In genomic region chr9:59033492-59033891, GRCm38 (mm10) we compare ENCODE assay signal across 14 mouse cellular contexts. TPM values are rescaled to one million over a fixed set of nuclear protein-coding genes. Genes with fewer than 3 reads are reported as not detected.
A peak's percentile ranks its signal among the peaks of the same experiment; 100 is the strongest.
DNase-seq lines count a peak whose midpoint lies in the region; ATAC-seq lines count a peak whose summit lies in the region.
"Had no signal": no experiment of that assay in that cellular context is flagged by ENCODE, and none has a peak within 500 bp of the region (broad histone marks: within the 10 kb centered on the region; RNA-seq: fewer than 3 reads in every experiment).

No protein-coding gene starts in this region.

- H3K9ac ChIP-seq in heart, embryonic 12.5 days = no peak overlapping the region
- H3K9ac ChIP-seq in lung, embryonic 16.5 days (ENCODE audit: low read length) = no peak overlapping the region
- 0 out of 2 replicates have a peak overlapping the region, but pooled peaks have one; percentile 22 for H3K9ac ChIP-seq in hindbrain, embryonic 14.5 days
- H3K9ac ChIP-seq in neural tube, embryonic 13.5 days = no peak overlapping the region

- 47% methylated on average over 3 of the region's 3 CpGs for WGBS in heart, embryonic 12.5 days
- WGBS in lung, embryonic 16.5 days = 44% methylated on average over 3 of the region's 3 CpGs
- WGBS in hindbrain, embryonic 14.5 days = 56% methylated on average over 3 of the region's 3 CpGs
- WGBS in neural tube, embryonic 13.5 days = 51% methylated on average over 3 of the region's 3 CpGs

- peaks cover 12% of the 10 kb centered on the region for H3K4me1 ChIP-seq in heart, embryonic 12.5 days (replicated peaks)
- peaks cover 9% of the 10 kb centered on the region; the same call in 1 of the 2 replicates for H3K4me1 ChIP-seq in lung, embryonic 16.5 days (replicated peaks; ENCODE audit: control insufficient read depth, insufficient read depth, low read length)
- H3K4me1 ChIP-seq in hindbrain, embryonic 14.5 days (replicated peaks; ENCODE audit: control insufficient read depth, insufficient read depth, low read length) = peaks cover 21% of the 10 kb centered on the region
- H3K4me1 ChIP-seq in neural tube, embryonic 13.5 days (replicated peaks) = peaks cover 38% of the 10 kb centered on the region

- H3K36me3 ChIP-seq in heart, embryonic 12.5 days = 0 out of 2 replicates have a peak, but pooled peaks cover 8% of the 10 kb centered on the region
- H3K36me3 ChIP-seq in lung, embryonic 16.5 days (ENCODE audit: control insufficient read depth, insufficient read depth, low read length) = 0 out of 2 replicates have a peak, but pooled peaks cover 2% of the 10 kb centered on the region
- H3K36me3 ChIP-seq in hindbrain, embryonic 14.5 days (replicated peaks; ENCODE audit: control insufficient read depth, insufficient read depth) = no peaks in the 10 kb centered on the region
- 0 out of 2 replicates have a peak, but pooled peaks cover 4% of the 10 kb centered on the region for H3K36me3 ChIP-seq in neural tube, embryonic 13.5 days

- no peak for DNase-seq in heart, adult 18-20 months
- DNase-seq in lung, postnatal 4 days = no peak
- DNase-seq in hindbrain, embryonic 14.5 days (ENCODE audit: low spot score) = no peak
- DNase-seq in right cerebral cortex, postnatal 14 days = no peak
- no peak for DNase-seq in cerebellum, postnatal 14 days
- DNase-seq: adrenal gland, postnatal 36 days; cerebellum, adult 11-12 months; kidney, adult 11 months; thymus, adult 18-20 months had no signal

- peaks cover 5% of the 10 kb centered on the region; the same call in 1 of the 2 replicates for H3K9me3 ChIP-seq in heart, embryonic 12.5 days (replicated peaks)
- no peaks in the 10 kb centered on the region; the same call in none of the 2 replicates for H3K9me3 ChIP-seq in lung, embryonic 16.5 days (ENCODE audit: control insufficient read depth, low read length)
- H3K9me3 ChIP-seq in hindbrain, embryonic 14.5 days (ENCODE audit: control insufficient read depth, low read length) = 0 out of 2 replicates have a peak, but pooled peaks cover 3% of the 10 kb centered on the region
- peaks cover 5% of the 10 kb centered on the region; the same call in 1 of the 2 replicates for H3K9me3 ChIP-seq in neural tube, embryonic 13.5 days

- ATAC-seq in heart, embryonic 12.5 days (ENCODE audit: insufficient number of reproducible peaks, low FRiP score) = no peak
- ATAC-seq in lung, embryonic 16.5 days (ENCODE audit: low read depth) = no peak
- ATAC-seq in hindbrain, embryonic 14.5 days (ENCODE audit: low FRiP score) = no peak
- ATAC-seq in neural tube, embryonic 13.5 days (ENCODE audit: low read depth) = no peak
- ATAC-seq: Patski had no signal

- H3K27ac ChIP-seq in heart, embryonic 12.5 days (ENCODE audit: poor library complexity, severe bottlenecking) = no peak overlapping the region
- H3K27ac ChIP-seq in lung, embryonic 16.5 days (ENCODE audit: low read length) = no peak overlapping the region
- no peak overlapping the region for H3K27ac ChIP-seq in hindbrain, embryonic 14.5 days
- no peak overlapping the region for H3K27ac ChIP-seq in neural tube, embryonic 13.5 days (replicated peaks)

- no peak overlapping the region for H3K4me3 ChIP-seq in heart, embryonic 12.5 days
- H3K4me3 ChIP-seq in lung, embryonic 16.5 days (ENCODE audit: low read length) = peak overlapping the region; percentile 22; the same call in 1 of the 2 replicates
- H3K4me3 ChIP-seq in hindbrain, embryonic 14.5 days (replicated peaks; ENCODE audit: low read length) = no peak overlapping the region
- H3K4me3 ChIP-seq in neural tube, embryonic 13.5 days = peak overlapping the region; percentile 91

- no peaks in the 10 kb centered on the region for H3K27me3 ChIP-seq in heart, embryonic 12.5 days (replicated peaks)
- H3K27me3 ChIP-seq in lung, embryonic 16.5 days (ENCODE audit: control insufficient read depth, insufficient read depth, low read depth, low read length) = no peaks in the 10 kb centered on the region
- H3K27me3 ChIP-seq in hindbrain, embryonic 14.5 days (ENCODE audit: control insufficient read depth, insufficient read depth, low read length) = no peaks in the 10 kb centered on the region
- no peaks in the 10 kb centered on the region for H3K27me3 ChIP-seq in neural tube, embryonic 13.5 days
- H3K27me3 ChIP-seq: Patski had no signal

- H3K4me2 ChIP-seq in heart, embryonic 12.5 days = peak overlapping the region; percentile 53; the same call in 1 of the 2 replicates
- H3K4me2 ChIP-seq in lung, embryonic 16.5 days (ENCODE audit: low read depth, low read length) = peak overlapping the region; percentile 43
- peak overlapping the region; percentile 84 for H3K4me2 ChIP-seq in hindbrain, embryonic 14.5 days (replicated peaks)
- peak overlapping the region; percentile 76 for H3K4me2 ChIP-seq in neural tube, embryonic 13.5 days

RNA-seq across cellular contexts. Expression of gene Neo1, which starts 2.7 kb away (rescaled TPM):
- polyA plus RNA-seq in heart, embryonic 12.5 days (2016; fragmentation: Nextera tagmentation; extraction: Ambion mirVana) = 41.8 and 43.6 TPM in 2 replicates
- 10 to 100 TPM; 47.4 to 51.6 TPM for total RNA-seq in heart, adult 18-20 months (2021)
- polyA plus RNA-seq in lung, embryonic 16.5 days (2015; fragmentation: Nextera tagmentation; extraction: Ambion mirVana) = 38.9 and 39.1 TPM in 2 replicates
- polyA plus RNA-seq in hindbrain, embryonic 14.5 days (2014; fragmentation: Nextera tagmentation; extraction: Ambion mirVana) = 62.1 and 66.9 TPM in 2 replicates
- 39.4 and 44.3 TPM in 2 replicates for polyA plus RNA-seq in neural tube, embryonic 13.5 days (2015; fragmentation: Nextera tagmentation; extraction: Ambion mirVana)
- total RNA-seq: megakaryocyte progenitor cell, adult 5-6 weeks had no signal

Comparison
In these comparisons a context has a peak if more than half of its experiments do, and no peak if none do; other contexts are left out.
1. H3K4me3 ChIP-seq: peak in lung, embryonic 16.5 days (single experiment) and neural tube, embryonic 13.5 days (single experiment); none in heart, embryonic 12.5 days (single experiment) and hindbrain, embryonic 14.5 days (single experiment).
2. Peak in every context shown above with its lines, with median percentiles within 50 percentile points of each other: H3K4me2 ChIP-seq.